Mouse (Mus musculus): ENCODE results near the gene Slc35b2.
A peak's percentile ranks its signal among the peaks of the same experiment; 100 is the strongest.

Gene Slc35b2

DNA sequence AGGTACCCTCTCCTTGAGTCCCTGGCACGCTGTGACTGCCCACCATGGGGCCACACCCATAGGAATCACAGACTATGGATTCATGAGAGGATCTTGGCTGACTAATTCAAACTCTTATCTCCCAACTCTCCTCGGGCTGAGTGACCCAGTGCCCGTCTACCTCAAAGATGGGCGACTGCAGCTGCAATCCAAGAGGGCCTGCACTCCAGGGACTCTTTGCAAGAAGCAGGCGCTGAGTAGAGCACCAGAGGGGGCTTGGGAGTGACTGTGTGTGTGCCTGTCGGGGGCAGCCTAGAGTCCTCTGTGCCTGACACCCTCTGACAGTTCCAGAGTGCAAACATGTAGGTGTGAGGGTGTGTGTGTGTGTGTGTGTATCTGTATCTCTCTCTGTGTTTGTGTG is 21.5 kb upstream of the Slc35b2 start:
- no peaks in the 10 kb centered on the region for H3K36me3 ChIP-seq (ENCODE audit: insufficient read depth, low read length)
- TF ChIP-seq NANOG (IDR thresholded peaks at IDR 0.05; ENCODE audit: borderline replicate concordance, low read length) (no peak), POU5F1 (IDR thresholded peaks at IDR 0.05; ENCODE audit: borderline replicate concordance, low read length) (no peak), CTCF (conservative IDR thresholded peaks at IDR 0.05; ENCODE audit: low read length) (no peak)
- H3K27me3 ChIP-seq (ENCODE audit: insufficient read depth, low read length): peaks cover 91% of the 10 kb centered on the region
- no peak overlapping the region for H3K4me3 ChIP-seq (replicated peaks; ENCODE audit: low read length)
- peaks cover 55% of the 10 kb centered on the region for H3K4me1 ChIP-seq (replicated peaks; ENCODE audit: low read depth, low read length)
- H3K9me3 ChIP-seq (ENCODE audit: low read length): no peaks in the 10 kb centered on the region

DNA sequence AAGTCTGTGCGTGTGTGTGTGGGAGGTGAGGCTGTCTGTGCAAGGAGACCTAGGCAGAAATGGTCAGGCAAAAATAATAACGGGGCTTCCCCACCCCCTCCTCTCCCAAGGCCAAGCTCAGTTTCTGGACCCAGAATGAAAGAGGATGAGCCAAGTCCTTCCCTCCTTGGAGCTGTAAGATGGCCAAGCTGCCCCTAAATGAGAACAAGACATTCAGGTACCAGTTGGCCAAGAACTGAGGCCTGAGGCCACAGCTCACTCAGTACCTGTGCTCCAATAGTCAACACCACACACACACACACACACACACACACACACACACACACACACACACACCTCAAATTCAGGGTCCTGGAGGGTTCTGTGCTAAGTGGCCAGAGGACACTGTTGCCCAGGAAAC is 21.0 kb upstream of the Slc35b2 start:
- H3K36me3 ChIP-seq (ENCODE audit: insufficient read depth, low read length): no peaks in the 10 kb centered on the region
- no peak for TF ChIP-seq POU5F1 (IDR thresholded peaks at IDR 0.05; ENCODE audit: borderline replicate concordance, low read length)
- H3K27me3 ChIP-seq (ENCODE audit: insufficient read depth, low read length): peaks cover 91% of the 10 kb centered on the region
- peaks cover 56% of the 10 kb centered on the region for H3K4me1 ChIP-seq (replicated peaks; ENCODE audit: low read depth, low read length)
- H3K9me3 ChIP-seq (ENCODE audit: low read length): no peaks in the 10 kb centered on the region
- no peak overlapping the region for H3K4me3 ChIP-seq (replicated peaks; ENCODE audit: low read length)

DNA sequence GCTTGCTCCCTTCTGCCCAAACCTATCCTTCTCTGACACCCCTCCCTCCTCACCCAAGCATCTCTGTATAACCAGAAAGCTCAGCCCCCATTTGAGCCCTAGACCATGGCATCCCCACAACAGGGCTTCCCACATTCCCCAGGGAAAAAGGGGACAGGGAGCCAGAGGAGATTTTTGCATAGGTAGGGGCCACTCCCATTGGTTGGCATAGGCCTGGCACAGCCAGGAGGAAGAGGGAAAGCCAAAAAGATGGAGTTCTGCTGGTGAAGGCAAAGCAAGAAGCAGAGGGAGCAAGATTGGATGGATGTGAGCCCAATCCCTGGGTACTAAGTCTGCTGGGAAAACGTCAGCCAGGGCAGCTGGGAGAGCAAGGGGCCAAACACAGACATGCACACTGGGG is 20.6 kb upstream of the Slc35b2 start:
- Histone ChIP-seq H3K27me3 (ENCODE audit: insufficient read depth, low read length) (peaks cover 92% of the 10 kb centered on the region), H3K9me3 (ENCODE audit: low read length) (no peaks in the 10 kb centered on the region), H3K4me3 (replicated peaks; ENCODE audit: low read length) (peak overlapping the region; percentile 75), H3K4me1 (replicated peaks; ENCODE audit: low read depth, low read length) (peaks cover 56% of the 10 kb centered on the region), H3K36me3 (ENCODE audit: insufficient read depth, low read length) (no peaks in the 10 kb centered on the region)
- no peak for TF ChIP-seq NANOG (IDR thresholded peaks at IDR 0.05; ENCODE audit: borderline replicate concordance, low read length)
- no peak for TF ChIP-seq POU5F1 (IDR thresholded peaks at IDR 0.05; ENCODE audit: borderline replicate concordance, low read length)
- TF ChIP-seq CTCF (conservative IDR thresholded peaks at IDR 0.05; ENCODE audit: low read length): no peak

- Histone ChIP-seq H3K36me3 (ENCODE audit: insufficient read depth, low read length) (no peaks in the 10 kb centered on the region), H3K27me3 (ENCODE audit: insufficient read depth, low read length) (peaks cover 84% of the 10 kb centered on the region), H3K4me3 (replicated peaks; ENCODE audit: low read length) (peak overlapping the region; percentile 75), H3K4me1 (replicated peaks; ENCODE audit: low read depth, low read length) (peaks cover 58% of the 10 kb centered on the region), H3K9me3 (ENCODE audit: low read length) (no peaks in the 10 kb centered on the region)
- TF ChIP-seq NANOG (IDR thresholded peaks at IDR 0.05; ENCODE audit: borderline replicate concordance, low read length) (no peak), POU5F1 (IDR thresholded peaks at IDR 0.05; ENCODE audit: borderline replicate concordance, low read length) (no peak), CTCF (conservative IDR thresholded peaks at IDR 0.05; ENCODE audit: low read length) (no peak)
These were observed 19.4 kb upstream of the Slc35b2 start for GRCm38 (mm10) chr17:45544001-45544872.

DNA sequence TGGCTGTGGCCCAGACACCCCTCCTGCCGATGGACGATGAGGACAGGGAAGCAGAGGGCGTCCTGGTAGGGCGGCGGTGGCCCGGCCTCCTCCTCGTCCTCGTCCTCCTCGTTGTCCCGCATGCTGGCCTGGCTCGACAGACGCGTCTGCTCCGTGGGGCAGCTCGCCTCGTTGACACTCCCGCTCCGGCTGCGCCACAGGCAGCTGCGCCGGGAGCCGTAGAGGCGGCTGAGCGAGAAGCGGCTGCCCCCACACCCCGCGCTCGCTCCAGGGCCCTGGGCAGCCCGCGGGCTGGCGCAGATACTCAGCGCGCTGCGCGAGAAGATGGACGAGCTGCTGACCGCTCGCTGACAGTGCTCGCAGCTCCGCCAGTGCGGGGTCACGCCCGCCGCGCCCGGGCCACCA is 18.8 kb upstream of the Slc35b2 start:
- Histone ChIP-seq H3K4me3 (replicated peaks; ENCODE audit: low read length) (peak overlapping the region; percentile 75), H3K4me1 (replicated peaks; ENCODE audit: low read depth, low read length) (peaks cover 54% of the 10 kb centered on the region), H3K9me3 (ENCODE audit: low read length) (no peaks in the 10 kb centered on the region), H3K27me3 (ENCODE audit: insufficient read depth, low read length) (peaks cover 78% of the 10 kb centered on the region), H3K36me3 (ENCODE audit: insufficient read depth, low read length) (no peaks in the 10 kb centered on the region)
- TF ChIP-seq NANOG (IDR thresholded peaks at IDR 0.05; ENCODE audit: borderline replicate concordance, low read length) (no peak), CTCF (conservative IDR thresholded peaks at IDR 0.05; ENCODE audit: low read length) (no peak), POU5F1 (IDR thresholded peaks at IDR 0.05; ENCODE audit: borderline replicate concordance, low read length) (no peak)

DNA sequence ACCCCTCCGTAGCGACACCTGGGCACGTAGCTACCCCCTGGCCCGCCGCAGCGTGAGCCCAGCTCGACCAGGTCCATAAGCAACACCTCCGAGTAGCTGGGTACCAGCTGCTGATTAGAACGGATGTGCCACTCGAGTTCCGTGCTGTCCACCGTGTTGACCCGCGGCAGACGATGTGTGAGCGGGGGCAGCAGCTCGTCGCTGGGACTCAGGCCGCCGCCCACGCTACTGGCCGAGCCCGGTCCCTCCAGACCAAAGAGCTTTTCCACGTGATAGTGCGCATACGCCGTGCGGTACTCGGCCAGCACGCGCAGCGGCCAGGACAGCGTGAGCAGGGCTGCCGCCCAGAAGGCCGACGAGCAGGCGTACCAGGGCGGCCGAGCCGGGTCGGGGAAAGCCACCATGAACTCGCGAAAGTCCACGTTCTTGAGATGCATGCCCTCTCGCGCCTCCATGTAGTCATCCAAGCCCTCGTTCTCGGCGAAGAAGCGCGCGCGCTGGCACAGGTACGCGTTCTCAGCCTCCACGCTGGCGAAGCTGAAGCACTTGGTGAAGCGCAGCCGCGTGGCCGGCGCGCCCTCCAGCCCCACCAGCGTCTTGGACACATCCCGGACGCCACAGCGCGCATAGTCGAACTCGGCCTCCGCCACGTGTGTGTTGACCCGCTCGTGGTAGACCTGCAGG is 18.3 kb upstream of the Slc35b2 start:
- no peaks in the 10 kb centered on the region for H3K36me3 ChIP-seq (ENCODE audit: insufficient read depth, low read length)
- peaks cover 77% of the 10 kb centered on the region for H3K27me3 ChIP-seq (ENCODE audit: insufficient read depth, low read length)
- no peaks in the 10 kb centered on the region for H3K9me3 ChIP-seq (ENCODE audit: low read length)
- H3K4me3 ChIP-seq (replicated peaks; ENCODE audit: low read length): peak overlapping the region; percentile 75
- no peak for TF ChIP-seq CTCF (conservative IDR thresholded peaks at IDR 0.05; ENCODE audit: low read length)
- no peak for TF ChIP-seq NANOG (IDR thresholded peaks at IDR 0.05; ENCODE audit: borderline replicate concordance, low read length)
- TF ChIP-seq POU5F1 (IDR thresholded peaks at IDR 0.05; ENCODE audit: borderline replicate concordance, low read length): no peak
- H3K4me1 ChIP-seq (replicated peaks; ENCODE audit: low read depth, low read length): peaks cover 54% of the 10 kb centered on the region

DNA sequence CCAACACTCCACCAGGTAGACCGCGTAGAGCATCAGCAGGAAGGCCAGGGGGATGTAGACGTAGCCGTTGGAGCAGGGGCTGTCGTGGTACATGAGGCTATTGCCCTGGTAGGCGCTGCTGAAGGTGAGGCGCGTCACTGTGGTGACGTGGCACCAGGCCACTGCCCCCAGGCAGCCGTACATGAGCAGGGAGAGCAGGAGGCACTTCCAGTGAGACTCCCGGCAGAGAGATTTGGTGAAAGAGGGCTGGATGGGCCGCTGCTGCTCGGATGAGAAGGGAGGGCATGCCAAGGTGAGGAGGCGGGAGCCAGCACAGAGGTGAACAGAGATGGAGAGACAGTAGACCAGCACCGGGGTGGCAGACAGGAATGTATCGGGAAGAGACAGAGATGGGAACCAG is 16.7 kb upstream of the Slc35b2 start:
- no peak for TF ChIP-seq CTCF (conservative IDR thresholded peaks at IDR 0.05; ENCODE audit: low read length)
- TF ChIP-seq POU5F1 (IDR thresholded peaks at IDR 0.05; ENCODE audit: borderline replicate concordance, low read length): no peak
- no peak for TF ChIP-seq NANOG (IDR thresholded peaks at IDR 0.05; ENCODE audit: borderline replicate concordance, low read length)
- H3K4me3 ChIP-seq (replicated peaks; ENCODE audit: low read length): no peak overlapping the region
- H3K9me3 ChIP-seq (ENCODE audit: low read length): no peaks in the 10 kb centered on the region
- H3K36me3 ChIP-seq (ENCODE audit: insufficient read depth, low read length): no peaks in the 10 kb centered on the region
- peaks cover 69% of the 10 kb centered on the region for H3K4me1 ChIP-seq (replicated peaks; ENCODE audit: low read depth, low read length)
- H3K27me3 ChIP-seq (ENCODE audit: insufficient read depth, low read length): peaks cover 64% of the 10 kb centered on the region

DNA sequence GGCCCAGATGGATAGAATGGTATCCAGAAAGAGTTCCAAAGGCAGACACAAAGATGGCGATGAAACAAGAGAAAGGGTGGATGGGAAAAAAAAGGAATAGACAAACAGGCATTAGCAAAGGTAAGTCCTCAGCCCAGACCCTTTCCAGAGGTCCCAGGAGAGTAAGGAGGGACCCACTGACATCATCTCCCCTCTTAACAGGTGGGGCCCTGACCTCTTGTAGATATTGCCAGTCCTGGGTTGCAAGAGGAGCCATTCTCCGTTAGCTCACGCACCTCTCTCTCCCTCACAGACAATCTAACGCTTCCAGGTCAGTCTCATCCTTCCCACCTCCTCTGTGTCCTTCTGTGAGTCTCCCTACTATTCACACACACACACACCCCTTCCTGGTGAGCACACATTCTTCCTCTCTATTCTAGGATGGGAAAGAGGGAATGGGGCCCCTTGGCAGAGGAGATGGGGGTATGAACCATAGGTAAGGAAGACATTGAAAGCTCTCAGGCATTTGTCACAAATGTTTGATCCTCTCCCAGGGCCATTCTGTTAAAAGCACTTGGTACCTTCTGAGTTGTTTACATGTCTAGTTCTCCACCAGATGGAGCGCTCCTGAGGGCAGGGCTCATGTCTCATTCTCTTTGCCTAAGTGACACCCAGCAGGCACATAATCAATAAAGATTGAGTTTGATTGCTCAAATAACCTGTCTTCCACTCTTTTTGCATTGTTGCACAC is 16.0 kb upstream of the Slc35b2 start:
- Histone ChIP-seq H3K36me3 (ENCODE audit: insufficient read depth, low read length) (no peaks in the 10 kb centered on the region), H3K4me1 (replicated peaks; ENCODE audit: low read depth, low read length) (peaks cover 70% of the 10 kb centered on the region), H3K9me3 (ENCODE audit: low read length) (no peaks in the 10 kb centered on the region), H3K4me3 (replicated peaks; ENCODE audit: low read length) (no peak overlapping the region), H3K27me3 (ENCODE audit: insufficient read depth, low read length) (peaks cover 59% of the 10 kb centered on the region)
- no peak for TF ChIP-seq NANOG (IDR thresholded peaks at IDR 0.05; ENCODE audit: borderline replicate concordance, low read length)
- TF ChIP-seq CTCF (conservative IDR thresholded peaks at IDR 0.05; ENCODE audit: low read length): no peak
- no peak for TF ChIP-seq POU5F1 (IDR thresholded peaks at IDR 0.05; ENCODE audit: borderline replicate concordance, low read length)

Data from E14TG2a.4 (cell line).